Mouse (Mus musculus): Measurements from ENCODE around the gene Ddx17. TPM values are rescaled to one million over a fixed set of nuclear protein-coding genes. Genes with fewer than 3 reads are reported as not detected.

The Ddx17 gene
- polyA plus RNA-seq, 1 experiment from 2014 or later = 57.6 TPM

GRCm38 (mm10) chr15:79516171-79517096, 30.1 kb downstream of the Ddx17 start, which contains the start of gene Kdelr3:
Kdelr3 (plus strand) TSS chr15:79516411.
- Histone ChIP-seq H3K9me3 (ENCODE audit: control insufficient read depth, low read length) (no peaks in the 10 kb centered on the region), H3K27me3 (ENCODE audit: control insufficient read depth, insufficient read depth, low read length) (peaks cover 28% of the 10 kb centered on the region), H3K4me1 (ENCODE audit: control insufficient read depth in 2 of 2, insufficient read depth in 2 of 2, low read length in 2 of 2) (peaks cover 22 to 31% of the 10 kb centered on the region in 2 experiments), H3K36me3 (ENCODE audit: control insufficient read depth, insufficient read depth, low read length) (no peaks in the 10 kb centered on the region), H3K27ac (replicated peaks in 1 of 2; ENCODE audit: control insufficient read depth in 1 of 2, insufficient read depth in 1 of 2, low read depth in 2 of 2, low read length in 2 of 2) (peak within 1 kb of the TSS; percentile 2 to 11; a peak in 3 of 4 replicates), H3K9ac (ENCODE audit: low read length) (peak within 1 kb of the TSS; percentile 71), H3K4me3 (ENCODE audit: control insufficient read depth in 1 of 2, insufficient read depth in 1 of 2, low read depth in 1 of 2, low read length in 2 of 2) (peak within 1 kb of the TSS; percentile 64 to 71), H3K4me2 (ENCODE audit: low read length) (peak within 1 kb of the TSS; percentile 70)
- WGBS = under 1% methylated on average over 55 of the region's 71 CpGs
- peak; percentile 75 for ATAC-seq (ENCODE audit: insufficient number of reproducible peaks, insufficient read depth, low FRiP score, low read depth)

- no peak overlapping the region for H3K4me3 ChIP-seq (ENCODE audit: control insufficient read depth in 1 of 2, insufficient read depth in 1 of 2, low read depth in 1 of 2, low read length in 2 of 2)
- H3K4me1 ChIP-seq (ENCODE audit: control insufficient read depth in 2 of 2, insufficient read depth in 2 of 2, low read length in 2 of 2) = peaks cover 37% of the 10 kb centered on the region in 2 experiments
- no peaks in the 10 kb centered on the region for H3K9me3 ChIP-seq (ENCODE audit: control insufficient read depth, low read length)
- H3K27ac ChIP-seq (replicated peaks in 1 of 2; ENCODE audit: control insufficient read depth in 1 of 2, insufficient read depth in 1 of 2, low read depth in 2 of 2, low read length in 2 of 2) = no peak overlapping the region
- H3K36me3 ChIP-seq (ENCODE audit: control insufficient read depth, insufficient read depth, low read length) = no peaks in the 10 kb centered on the region
- ATAC-seq (ENCODE audit: insufficient number of reproducible peaks, insufficient read depth, low FRiP score, low read depth) = no peak
- 17% methylated on average over 9 of the region's 9 CpGs for WGBS
- H3K27me3 ChIP-seq (ENCODE audit: control insufficient read depth, insufficient read depth, low read length) = peaks cover 46% of the 10 kb centered on the region
- no peak overlapping the region for H3K4me2 ChIP-seq (ENCODE audit: low read length)
- no peak overlapping the region for H3K9ac ChIP-seq (ENCODE audit: low read length)
These were observed 32.6 kb downstream of the Ddx17 start for GRCm38 (mm10) chr15:79513940-79514339.

- peak overlapping the region; percentile 82 for H3K4me2 ChIP-seq (ENCODE audit: low read length)
- no peak overlapping the region for H3K27ac ChIP-seq (replicated peaks in 1 of 2; ENCODE audit: control insufficient read depth in 1 of 2, insufficient read depth in 1 of 2, low read depth in 2 of 2, low read length in 2 of 2)
- H3K9me3 ChIP-seq (ENCODE audit: control insufficient read depth, low read length) = no peaks in the 10 kb centered on the region
- peak overlapping the region; percentile 60 for H3K9ac ChIP-seq (ENCODE audit: low read length)
- peaks cover 64% of the 10 kb centered on the region for H3K27me3 ChIP-seq (ENCODE audit: control insufficient read depth, insufficient read depth, low read length)
- peaks cover 19 to 24% of the 10 kb centered on the region in 2 experiments for H3K4me1 ChIP-seq (ENCODE audit: control insufficient read depth in 2 of 2, insufficient read depth in 2 of 2, low read length in 2 of 2)
- H3K36me3 ChIP-seq (ENCODE audit: control insufficient read depth, insufficient read depth, low read length) = no peaks in the 10 kb centered on the region
- WGBS = 5% methylated on average over 61 of the region's 61 CpGs
- H3K4me3 ChIP-seq (ENCODE audit: control insufficient read depth in 1 of 2, insufficient read depth in 1 of 2, low read depth in 1 of 2, low read length in 2 of 2) = peak overlapping the region; percentile 43 to 44
- ATAC-seq (ENCODE audit: insufficient number of reproducible peaks, insufficient read depth, low FRiP score, low read depth) = peak; percentile 32; the same call in 1 of the 2 replicates
These were observed 34.8 kb downstream of the Ddx17 start for GRCm38 (mm10) chr15:79511553-79512320.

- no peak overlapping the region for H3K9ac ChIP-seq (ENCODE audit: low read length)
- H3K4me1 ChIP-seq (ENCODE audit: control insufficient read depth in 2 of 2, insufficient read depth in 2 of 2, low read length in 2 of 2) = peaks cover 23 to 25% of the 10 kb centered on the region in 2 experiments
- 81% methylated on average over 7 of the region's 7 CpGs for WGBS
- H3K27me3 ChIP-seq (ENCODE audit: control insufficient read depth, insufficient read depth, low read length) = peaks cover 73% of the 10 kb centered on the region
- no peak for ATAC-seq (ENCODE audit: insufficient number of reproducible peaks, insufficient read depth, low FRiP score, low read depth)
- H3K9me3 ChIP-seq (ENCODE audit: control insufficient read depth, low read length) = no peaks in the 10 kb centered on the region
- H3K27ac ChIP-seq (replicated peaks in 1 of 2; ENCODE audit: control insufficient read depth in 1 of 2, insufficient read depth in 1 of 2, low read depth in 2 of 2, low read length in 2 of 2) = no peak overlapping the region
- H3K4me3 ChIP-seq (ENCODE audit: control insufficient read depth in 1 of 2, insufficient read depth in 1 of 2, low read depth in 1 of 2, low read length in 2 of 2) = no peak overlapping the region
- H3K4me2 ChIP-seq (ENCODE audit: low read length) = no peak overlapping the region
- H3K36me3 ChIP-seq (ENCODE audit: control insufficient read depth, insufficient read depth, low read length) = no peaks in the 10 kb centered on the region
These were observed 36.1 kb downstream of the Ddx17 start for GRCm38 (mm10) chr15:79510425-79510824.

GRCm38 (mm10) chr15:79509998-79510397, 36.5 kb downstream of the Ddx17 start:
- H3K4me1 ChIP-seq (ENCODE audit: control insufficient read depth in 2 of 2, insufficient read depth in 2 of 2, low read length in 2 of 2) = peaks cover 23 to 29% of the 10 kb centered on the region in 2 experiments
- WGBS = 15% methylated on average over 6 of the region's 6 CpGs
- no peak overlapping the region for H3K4me3 ChIP-seq (ENCODE audit: control insufficient read depth in 1 of 2, insufficient read depth in 1 of 2, low read depth in 1 of 2, low read length in 2 of 2)
- ATAC-seq (ENCODE audit: insufficient number of reproducible peaks, insufficient read depth, low FRiP score, low read depth) = no peak
- no peaks in the 10 kb centered on the region for H3K9me3 ChIP-seq (ENCODE audit: control insufficient read depth, low read length)
- H3K4me2 ChIP-seq (ENCODE audit: low read length) = peak overlapping the region; percentile 7; the same call in 1 of the 2 replicates
- H3K27ac ChIP-seq (replicated peaks in 1 of 2; ENCODE audit: control insufficient read depth in 1 of 2, insufficient read depth in 1 of 2, low read depth in 2 of 2, low read length in 2 of 2) = no peak overlapping the region
- peaks cover 71% of the 10 kb centered on the region for H3K27me3 ChIP-seq (ENCODE audit: control insufficient read depth, insufficient read depth, low read length)
- no peak overlapping the region for H3K9ac ChIP-seq (ENCODE audit: low read length)
- no peaks in the 10 kb centered on the region for H3K36me3 ChIP-seq (ENCODE audit: control insufficient read depth, insufficient read depth, low read length)

GRCm38 (mm10) chr15:79507055-79507828, 39.3 kb downstream of the Ddx17 start:
- Histone ChIP-seq H3K36me3 (ENCODE audit: control insufficient read depth, insufficient read depth, low read length) (no peaks in the 10 kb centered on the region), H3K4me1 (ENCODE audit: control insufficient read depth in 2 of 2, insufficient read depth in 2 of 2, low read length in 2 of 2) (peaks cover 28 to 45% of the 10 kb centered on the region in 2 experiments), H3K27ac (replicated peaks in 1 of 2; ENCODE audit: control insufficient read depth in 1 of 2, insufficient read depth in 1 of 2, low read depth in 2 of 2, low read length in 2 of 2) (no peak overlapping the region), H3K4me2 (ENCODE audit: low read length) (no peak overlapping the region), H3K9me3 (ENCODE audit: control insufficient read depth, low read length) (no peaks in the 10 kb centered on the region), H3K9ac (ENCODE audit: low read length) (no peak overlapping the region), H3K27me3 (ENCODE audit: control insufficient read depth, insufficient read depth, low read length) (peaks cover 67% of the 10 kb centered on the region), H3K4me3 (ENCODE audit: control insufficient read depth in 1 of 2, insufficient read depth in 1 of 2, low read depth in 1 of 2, low read length in 2 of 2) (no peak overlapping the region)
- 55% methylated on average over 31 of the region's 31 CpGs for WGBS
- ATAC-seq (ENCODE audit: insufficient number of reproducible peaks, insufficient read depth, low FRiP score, low read depth) = no peak

- no peaks in the 10 kb centered on the region for H3K9me3 ChIP-seq (ENCODE audit: control insufficient read depth, low read length)
- ATAC-seq (ENCODE audit: insufficient number of reproducible peaks, insufficient read depth, low FRiP score, low read depth) = no peak
- H3K4me1 ChIP-seq (ENCODE audit: control insufficient read depth in 2 of 2, insufficient read depth in 2 of 2, low read length in 2 of 2) = peaks cover 24 to 41% of the 10 kb centered on the region in 2 experiments
- H3K27me3 ChIP-seq (ENCODE audit: control insufficient read depth, insufficient read depth, low read length) = peaks cover 72% of the 10 kb centered on the region
- no peak overlapping the region for H3K4me3 ChIP-seq (ENCODE audit: control insufficient read depth in 1 of 2, insufficient read depth in 1 of 2, low read depth in 1 of 2, low read length in 2 of 2)
- no peak overlapping the region for H3K27ac ChIP-seq (replicated peaks in 1 of 2; ENCODE audit: control insufficient read depth in 1 of 2, insufficient read depth in 1 of 2, low read depth in 2 of 2, low read length in 2 of 2)
- H3K36me3 ChIP-seq (ENCODE audit: control insufficient read depth, insufficient read depth, low read length) = no peaks in the 10 kb centered on the region
- WGBS = 50% methylated on average over 7 of the region's 7 CpGs
- H3K4me2 ChIP-seq (ENCODE audit: low read length) = no peak overlapping the region
- no peak overlapping the region for H3K9ac ChIP-seq (ENCODE audit: low read length)
These were observed 40.1 kb downstream of the Ddx17 start for GRCm38 (mm10) chr15:79506460-79506859.
